Mouse (Mus musculus): Measurements from ENCODE around the gene Elmod3. TPM values are rescaled to one million over a fixed set of nuclear protein-coding genes. Genes with fewer than 3 reads are reported as not detected.

The Elmod3 gene
- polyA plus RNA-seq, 1 experiment from 2014 or later, result 22.4 TPM

DNA sequence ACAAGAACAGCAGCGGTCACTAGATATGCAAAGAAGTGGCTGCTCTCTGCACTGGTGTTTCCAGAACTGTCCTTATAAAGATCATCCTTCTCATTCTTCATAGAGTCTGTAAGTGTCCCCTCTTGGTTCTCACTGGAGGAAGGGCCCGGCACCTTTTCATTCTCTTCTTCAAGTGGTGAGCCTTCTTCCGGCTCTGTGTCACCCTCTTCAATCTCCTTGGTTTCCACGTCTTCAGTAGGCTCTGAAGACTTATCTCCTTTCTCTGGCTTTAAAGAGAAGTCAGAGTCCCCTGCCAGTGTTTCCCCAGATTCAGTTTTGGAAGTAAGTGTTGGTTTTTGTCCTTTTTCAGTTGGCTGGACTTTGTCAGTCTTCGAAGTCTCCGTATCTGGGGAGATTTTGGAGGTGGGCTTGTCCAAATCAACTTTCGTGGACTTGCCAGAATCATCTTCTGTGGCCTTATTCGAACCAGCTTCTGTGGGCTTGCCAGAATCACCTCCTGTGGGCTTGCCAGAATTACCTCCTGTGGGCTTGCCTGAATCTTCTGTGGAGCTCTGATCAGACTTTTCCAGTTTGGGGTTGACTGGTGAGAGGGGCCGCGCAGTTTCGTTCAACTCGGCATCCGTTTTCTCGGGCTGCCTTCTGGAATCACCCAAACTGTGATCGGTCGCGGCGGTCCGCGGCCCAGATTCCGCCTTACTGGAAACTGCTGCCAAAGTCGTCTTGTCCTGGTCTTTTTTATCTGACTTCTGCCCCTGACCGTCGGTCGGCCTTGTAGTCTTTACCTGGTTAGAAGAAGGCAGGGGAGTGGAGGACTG, 17.6 kb upstream of the Elmod3 start:
- POLR2A ChIA-PET, result interaction anchor here (1.0 to 1.8 kb wide), 3 partner anchors 13 to 18 kb away, joined by 3 to 5 read pairs (median 4); partner anchors contain the start of genes Elmod3 and Retsat
- in situ Hi-C loops (cut with MboI; ENCODE audit: low pct_unique_long_range_greater_than_20kb), result no loop called here
- ATAC-seq, result no peak
- CTCF ChIA-PET, result interaction anchor here (1.3 kb wide), 1 partner anchor 14 kb away, joined by 3 read pairs; no protein-coding TSS in a partner anchor
- no peaks in the 10 kb centered on the region for H3K27me3 ChIP-seq
- TF ChIP-seq CTCF (IDR thresholded peaks at IDR 0.05), result no peak
- DNase-seq (ENCODE audit: low read depth, low spot score), result no peak

DNA sequence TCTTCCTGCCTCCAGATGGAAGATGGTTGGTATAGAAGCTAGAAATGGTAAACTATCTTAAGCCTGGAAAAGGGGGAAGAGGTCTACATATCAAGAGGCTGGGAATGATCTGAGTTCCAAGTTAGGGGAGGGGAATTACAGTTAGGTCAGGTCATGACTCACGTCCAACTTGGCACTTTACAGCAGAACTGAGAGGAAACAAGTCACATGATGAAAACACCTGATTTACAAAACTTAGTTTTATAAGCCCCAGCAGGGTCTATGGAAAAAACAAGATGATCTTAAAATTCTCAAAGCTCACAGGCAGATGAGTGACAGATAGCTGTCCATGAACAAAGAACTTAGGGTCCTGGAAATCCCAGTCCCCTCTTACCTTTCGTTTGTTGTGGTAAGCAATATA, 16.9 kb upstream of the Elmod3 start:
- DNase-seq (ENCODE audit: low read depth, low spot score) (no peak), ATAC-seq (no peak)
- CTCF ChIA-PET, result interaction anchor here (1.3 kb wide), 1 partner anchor 14 kb away, joined by 3 read pairs; no protein-coding TSS in a partner anchor
- H3K27me3 ChIP-seq, result no peaks in the 10 kb centered on the region
- POLR2A ChIA-PET, result interaction anchor here (1.0 to 1.8 kb wide), 3 partner anchors 13 to 17 kb away, joined by 3 to 5 read pairs (median 4); partner anchors contain the start of genes Elmod3 and Retsat
- in situ Hi-C loops (cut with MboI; ENCODE audit: low pct_unique_long_range_greater_than_20kb), result no loop called here
- TF ChIP-seq CTCF (IDR thresholded peaks at IDR 0.05), result no peak

DNA sequence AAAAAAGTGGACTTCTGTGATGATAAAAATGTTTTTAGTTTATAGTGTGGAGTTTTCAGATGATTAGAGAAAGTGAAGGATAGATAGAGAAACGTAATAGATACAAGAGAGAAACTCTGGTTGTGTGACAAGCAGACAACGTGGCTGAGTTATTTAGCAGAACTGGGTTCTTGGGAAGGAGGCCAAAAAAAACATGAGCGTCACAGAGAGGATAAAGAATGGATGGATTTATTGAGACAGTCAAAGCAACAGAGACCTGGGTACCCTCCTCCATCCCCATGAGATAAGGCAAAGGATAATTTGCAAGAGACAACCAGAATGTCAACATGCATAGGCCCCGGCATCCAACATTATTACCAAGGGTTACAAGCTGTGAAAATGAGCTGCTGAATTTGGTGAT, 12.0 kb upstream of the Elmod3 start:
- in situ Hi-C loops (cut with MboI; ENCODE audit: low pct_unique_long_range_greater_than_20kb), result no loop called here
- TF ChIP-seq CTCF (IDR thresholded peaks at IDR 0.05), result no peak
- H3K27me3 ChIP-seq, result no peaks in the 10 kb centered on the region
- DNase-seq (ENCODE audit: low read depth, low spot score), result no peak
- ChIA-PET CTCF (interaction anchor here (1.0 to 3.1 kb wide), 4 partner anchors 9 to 26 kb away, joined by 3 to 8 read pairs (median 4); no protein-coding TSS in a partner anchor), POLR2A (no interaction called here)
- no peak for ATAC-seq

DNA sequence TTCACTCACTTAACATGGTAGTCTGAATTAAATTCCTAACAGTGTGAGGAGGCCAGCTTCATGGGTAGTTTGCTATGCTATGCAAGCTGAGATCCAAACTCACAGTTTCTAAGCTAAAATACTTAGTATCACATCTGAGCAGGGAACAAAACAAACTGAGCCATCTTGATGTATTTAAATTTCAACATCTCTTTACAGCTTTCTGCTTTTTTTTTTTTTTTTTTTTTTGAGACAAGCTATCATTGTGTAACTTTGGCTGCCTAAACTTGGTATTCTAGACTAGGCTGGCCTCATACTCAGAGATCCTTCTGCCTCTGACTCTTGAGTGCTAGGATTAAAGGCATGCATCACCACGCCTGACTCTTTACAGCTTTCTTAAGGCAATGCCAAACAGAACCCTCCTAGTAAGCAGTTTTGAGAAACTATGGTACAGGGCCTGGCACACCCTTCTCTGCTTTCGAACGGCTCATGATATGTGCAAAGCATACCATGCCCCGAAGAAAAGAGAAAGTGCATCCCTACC, 10.5 kb upstream of the Elmod3 start:
- POLR2A ChIA-PET, result interaction anchor here (1.9 kb wide), 1 partner anchor 10 kb away, joined by 8 read pairs; the partner anchor contains the start of genes Elmod3 and Retsat
- DNase-seq (ENCODE audit: low read depth, low spot score), result no peak
- ATAC-seq, result no peak
- in situ Hi-C loops (cut with MboI; ENCODE audit: low pct_unique_long_range_greater_than_20kb), result no loop called here
- TF ChIP-seq CTCF (IDR thresholded peaks at IDR 0.05), result no peak
- no peaks in the 10 kb centered on the region for H3K27me3 ChIP-seq
- CTCF ChIA-PET, result interaction anchor here (2.0 to 3.1 kb wide), 2 partner anchors 10 to 28 kb away, joined by 8 to 9 read pairs; partner anchors contain the start of genes Elmod3 and Retsat

DNA sequence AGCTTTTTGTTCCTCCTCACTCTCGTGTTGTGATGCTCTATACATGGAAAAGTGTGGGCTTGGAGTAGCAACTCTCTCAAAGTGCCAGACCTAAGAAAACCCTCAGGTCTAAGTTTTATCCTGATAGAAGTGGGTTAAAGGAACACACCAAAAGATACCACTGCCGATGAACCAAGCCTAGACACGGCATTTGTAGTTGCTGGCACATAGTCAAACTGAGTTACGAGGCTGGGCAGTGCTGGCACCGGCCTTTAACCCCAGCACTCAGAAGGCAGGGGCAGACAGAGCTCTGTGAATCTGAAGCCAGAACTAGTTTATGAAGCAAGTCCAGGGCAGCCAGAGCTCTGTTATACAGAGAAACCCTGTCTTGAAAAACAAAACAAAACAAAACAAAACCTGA, 9.5 kb upstream of the Elmod3 start:
- in situ Hi-C loops (cut with MboI; ENCODE audit: low pct_unique_long_range_greater_than_20kb), result no loop called here
- ChIA-PET CTCF (interaction anchor here (0.7 to 3.1 kb wide), 3 partner anchors 9 to 133 kb away, joined by 3 to 9 read pairs (median 8); partner anchors contain the start of genes Elmod3 and Retsat), POLR2A (interaction anchor here (1.9 kb wide), 1 partner anchor 9 kb away, joined by 8 read pairs; the partner anchor contains the start of genes Elmod3 and Retsat)
- H3K27me3 ChIP-seq, result no peaks in the 10 kb centered on the region
- TF ChIP-seq CTCF (IDR thresholded peaks at IDR 0.05), result no peak
- ATAC-seq (no peak), DNase-seq (ENCODE audit: low read depth, low spot score) (no peak)

DNA sequence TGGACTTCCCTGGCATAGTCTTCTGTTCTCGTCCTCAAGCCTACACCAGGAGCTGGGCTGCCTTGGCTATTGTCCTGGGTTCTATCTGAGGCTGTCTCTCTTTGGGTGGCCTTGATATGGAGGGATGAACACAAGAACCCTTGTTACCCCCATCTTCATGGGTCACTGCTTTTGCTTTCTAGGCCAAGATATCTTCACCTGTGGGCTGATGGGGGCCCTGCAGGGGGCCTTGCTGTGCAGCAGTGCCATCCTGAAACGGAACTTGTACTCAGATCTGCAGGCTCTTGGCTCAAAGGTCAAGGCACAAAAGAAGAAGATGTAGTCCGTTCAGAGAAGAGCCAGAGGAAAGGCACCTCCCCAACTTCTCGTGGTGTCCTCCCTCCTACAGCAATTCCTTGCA, 8.8 kb upstream of the Elmod3 start:
- H3K27me3 ChIP-seq, result no peaks in the 10 kb centered on the region
- no peak for ATAC-seq
- in situ Hi-C loops (cut with MboI; ENCODE audit: low pct_unique_long_range_greater_than_20kb), result no loop called here
- CTCF ChIA-PET, result no interaction called here
- DNase-seq (ENCODE audit: low read depth, low spot score), result no peak
- POLR2A ChIA-PET, result interaction anchor here (1.9 kb wide), 1 partner anchor 9 kb away, joined by 8 read pairs; the partner anchor contains the start of genes Elmod3 and Retsat
- TF ChIP-seq CTCF (IDR thresholded peaks at IDR 0.05), result no peak

DNA sequence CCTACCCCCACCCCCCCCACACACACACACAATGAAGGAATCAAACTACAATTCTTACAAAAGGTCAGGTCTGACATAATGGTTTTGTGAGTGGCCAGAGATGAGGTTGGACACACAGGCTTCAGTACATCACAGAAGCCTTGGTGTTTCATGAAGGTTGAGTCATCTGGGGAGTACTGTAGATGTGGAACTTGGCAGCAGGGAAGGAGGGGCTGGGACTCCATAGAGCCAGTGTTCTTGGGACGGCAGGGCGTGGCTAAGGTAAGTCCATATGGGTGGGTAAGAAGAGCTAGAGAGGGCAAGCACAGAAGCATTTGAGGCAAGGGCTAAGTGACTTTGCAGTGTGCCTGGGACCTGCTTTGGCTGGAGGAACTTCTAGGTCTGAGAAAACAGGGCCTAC, 5.9 kb upstream of the Elmod3 start:
- no peak for TF ChIP-seq CTCF (IDR thresholded peaks at IDR 0.05)
- in situ Hi-C loops (cut with MboI; ENCODE audit: low pct_unique_long_range_greater_than_20kb), result no loop called here
- DNase-seq (ENCODE audit: low read depth, low spot score) (no peak), ATAC-seq (no peak)
- ChIA-PET POLR2A (no interaction called here), CTCF (interaction anchor here (1.5 kb wide), 1 partner anchor 37 kb away, joined by 3 read pairs; no protein-coding TSS in a partner anchor)
- no peaks in the 10 kb centered on the region for H3K27me3 ChIP-seq

DNA sequence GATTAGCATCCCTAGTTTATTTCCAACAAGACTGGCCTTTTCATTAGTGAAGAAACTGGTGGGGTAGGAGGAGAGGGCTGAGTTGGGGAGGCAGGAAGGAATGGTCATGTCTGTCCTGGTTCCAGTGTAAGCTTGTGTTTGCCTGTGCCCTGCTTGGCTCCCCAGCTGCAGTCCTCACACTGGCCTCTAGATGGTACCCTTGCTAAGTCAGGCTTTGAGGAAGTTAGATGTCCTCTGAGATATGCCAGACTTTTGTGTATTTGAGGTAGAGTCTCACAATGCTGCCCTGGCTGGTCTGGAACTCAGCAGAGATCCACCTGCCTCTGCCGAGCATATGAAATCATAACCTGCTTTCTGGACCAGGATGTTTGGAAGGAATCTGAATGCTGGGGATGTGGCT, 3.5 kb upstream of the Elmod3 start:
- ChIA-PET CTCF (interaction anchor here (0.8 to 2.0 kb wide), 5 partner anchors 11 to 65 kb away, joined by 3 to 15 read pairs (median 3); no protein-coding TSS in a partner anchor), POLR2A (no interaction called here)
- H3K27me3 ChIP-seq, result no peaks in the 10 kb centered on the region
- peak; percentile 92 for TF ChIP-seq CTCF (IDR thresholded peaks at IDR 0.05)
- in situ Hi-C loops (cut with MboI; ENCODE audit: low pct_unique_long_range_greater_than_20kb), result no loop called here
- ATAC-seq (peak; percentile 59), DNase-seq (ENCODE audit: low read depth, low spot score) (no peak)

DNA sequence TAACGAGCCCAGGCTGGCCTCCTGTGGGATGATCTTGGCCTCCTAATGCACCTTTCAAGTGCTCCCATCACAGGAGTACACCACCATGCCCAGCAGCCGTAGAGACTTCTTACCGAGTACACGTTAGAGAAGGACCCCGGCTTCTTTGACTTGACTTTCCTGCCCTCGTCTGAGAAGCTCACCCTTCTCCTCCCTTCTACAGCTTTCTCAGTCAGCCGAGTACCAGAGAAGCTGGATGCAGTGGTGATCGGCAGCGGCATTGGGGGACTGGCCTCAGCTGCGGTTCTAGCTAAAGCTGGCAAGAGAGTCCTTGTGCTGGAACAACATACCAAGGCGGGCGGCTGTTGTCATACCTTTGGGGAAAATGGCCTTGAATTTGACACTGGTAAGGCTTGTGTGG, 2.6 kb upstream of the Elmod3 start:
- CTCF ChIA-PET, result interaction anchor here (1.0 kb wide), 1 partner anchor 9 kb away, joined by 3 read pairs; no protein-coding TSS in a partner anchor
- in situ Hi-C loops (cut with MboI; ENCODE audit: low pct_unique_long_range_greater_than_20kb), result no loop called here
- DNase-seq (ENCODE audit: low read depth, low spot score) (no peak), ATAC-seq (no peak)
- H3K27me3 ChIP-seq, result no peaks in the 10 kb centered on the region
- POLR2A ChIA-PET, result no interaction called here
- TF ChIP-seq CTCF (IDR thresholded peaks at IDR 0.05), result no peak

DNA sequence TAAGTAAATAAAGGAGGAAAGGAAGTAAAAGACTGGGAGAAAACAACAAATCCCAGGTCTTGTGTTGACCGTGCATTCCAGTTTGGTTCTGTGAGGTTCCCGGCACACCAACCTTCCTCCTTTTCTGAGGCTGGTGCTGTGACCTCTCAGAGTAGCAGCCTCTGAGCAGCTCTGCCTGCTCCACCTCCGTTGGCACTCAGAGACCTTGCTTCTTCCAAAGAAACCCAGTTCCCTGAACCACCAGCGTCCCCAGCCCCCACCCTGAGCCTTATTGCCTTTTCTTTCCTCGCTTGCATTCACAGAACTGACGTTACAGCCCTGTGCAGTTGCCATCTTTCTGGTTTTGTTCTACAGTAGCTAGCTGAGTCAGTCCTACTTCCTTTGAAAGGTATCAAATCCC, 2.0 kb upstream of the Elmod3 start:
- ATAC-seq (no peak), DNase-seq (ENCODE audit: low read depth, low spot score) (no peak)
- in situ Hi-C loops (cut with MboI; ENCODE audit: low pct_unique_long_range_greater_than_20kb), result no loop called here
- TF ChIP-seq CTCF (IDR thresholded peaks at IDR 0.05), result no peak
- ChIA-PET CTCF (interaction anchor here (1.0 to 2.7 kb wide), 2 partner anchors 8 to 10 kb away, joined by 3 to 9 read pairs; no protein-coding TSS in a partner anchor), POLR2A (interaction anchor here (1.2 kb wide), 1 partner anchor 15 kb away, joined by 4 read pairs; no protein-coding TSS in a partner anchor)
- H3K27me3 ChIP-seq, result no peaks in the 10 kb centered on the region
